8 mouse cellular contexts compared by ENCODE assay signal in the genomic region with DNA sequence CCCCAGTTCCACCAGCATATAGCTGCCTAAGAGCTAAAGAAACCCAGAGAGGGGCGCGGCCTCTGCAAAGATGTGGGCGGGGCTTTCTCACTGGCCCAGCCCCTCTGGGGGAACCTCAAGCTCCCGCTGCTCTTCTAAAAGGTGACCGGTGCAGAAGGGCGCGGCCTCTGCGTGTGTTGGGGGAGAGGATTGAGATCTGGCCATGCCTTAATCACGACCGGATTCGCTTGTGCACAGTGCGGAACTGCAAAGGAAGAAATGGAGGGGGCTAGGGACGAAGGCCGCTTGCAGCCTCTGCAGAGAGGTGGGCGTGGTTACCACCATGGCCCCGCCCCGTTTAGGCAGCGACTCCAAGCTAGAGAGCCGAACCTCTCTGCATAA. TPM values are rescaled to one million over a fixed set of nuclear protein-coding genes. Genes with fewer than 3 reads are reported as not detected.
DNase-seq lines count a peak whose midpoint lies in the region; ATAC-seq and TF ChIP-seq lines count a peak whose summit lies in the region.

No protein-coding gene starts in this region.

- peak overlapping the region; percentile 65; the same call in 1 of the 2 replicates for H3K4me3 ChIP-seq in G1E (ENCODE audit: low read depth, low read length)
- peak overlapping the region; percentile 88 for H3K4me3 ChIP-seq in forebrain, postnatal 0 days (ENCODE audit: low read depth, low read length)
- H3K4me3 ChIP-seq in lung, embryonic 15.5 days, result peak overlapping the region; percentile 74

- peak overlapping the region; percentile 79 for H3K27ac ChIP-seq in forebrain, postnatal 0 days (ENCODE audit: low read depth, low read length)
- peak overlapping the region; percentile 45; the same call in 1 of the 2 replicates for H3K27ac ChIP-seq in lung, embryonic 15.5 days

- no peak for DNase-seq in G1E (ENCODE audit: low spot score)
- peak; percentile 98 for DNase-seq in cerebellum, adult 18-20 months
- peak; percentile 96 for DNase-seq in forebrain, postnatal 0 days
- peak; percentile 98 for DNase-seq in heart, postnatal 4 days
- peak; percentile 89 to 94 for DNase-seq in layer of hippocampus, adult 8-10 months (ENCODE audit: low spot score in 2 of 2)
- peak; percentile 93 for DNase-seq in ovary, adult 18-20 months (ENCODE audit: low spot score)
- DNase-seq in thymus, postnatal 0 days (ENCODE audit: low spot score), result peak; percentile 95

- H3K27me3 ChIP-seq in G1E (ENCODE audit: insufficient read depth, low read length), result peaks cover 10% of the 10 kb centered on the region
- H3K27me3 ChIP-seq in forebrain, postnatal 0 days (ENCODE audit: insufficient read depth, low read length), result no peaks in the 10 kb centered on the region
- no peaks in the 10 kb centered on the region for H3K27me3 ChIP-seq in lung, embryonic 15.5 days

- peak; percentile 73 for ATAC-seq in G1E (ENCODE audit: extremely low read depth, insufficient number of reproducible peaks, low FRiP score, poor library complexity, severe bottlenecking)
- ATAC-seq in forebrain, postnatal 0 days, result peak; percentile 96
- ATAC-seq in lung, embryonic 15.5 days (ENCODE audit: borderline replicate concordance, extremely low read depth, low FRiP score, low TSS enrichment), result peak; percentile 97; the same call in 1 of the 2 replicates

- H3K9ac ChIP-seq in forebrain, postnatal 0 days, result peak overlapping the region; percentile 85
- H3K9ac ChIP-seq in lung, embryonic 15.5 days, result peak overlapping the region; percentile 47

- H3K36me3 ChIP-seq in G1E (replicated peaks), result no peaks in the 10 kb centered on the region
- H3K36me3 ChIP-seq in forebrain, postnatal 0 days (ENCODE audit: insufficient read depth), result no peaks in the 10 kb centered on the region
- no peaks in the 10 kb centered on the region for H3K36me3 ChIP-seq in lung, embryonic 15.5 days

- H3K9me3 ChIP-seq in G1E (replicated peaks), result no peaks in the 10 kb centered on the region
- H3K9me3 ChIP-seq in forebrain, postnatal 0 days (ENCODE audit: low read length), result no peaks in the 10 kb centered on the region
- H3K9me3 ChIP-seq in lung, embryonic 15.5 days, result no peaks in the 10 kb centered on the region

- H3K4me2 ChIP-seq in forebrain, postnatal 0 days (ENCODE audit: low read depth), result peak overlapping the region; percentile 87
- peak overlapping the region; percentile 92 for H3K4me2 ChIP-seq in lung, embryonic 15.5 days

- TF ChIP-seq CTCF in G1E (IDR thresholded peaks at IDR 0.05; ENCODE audit: low read depth, low read length), result no peak
- no peak for TF ChIP-seq CTCF in forebrain, postnatal 0 days (IDR thresholded peaks at IDR 0.05; ENCODE audit: low read depth)

- peaks cover 11% of the 10 kb centered on the region for H3K4me1 ChIP-seq in G1E (ENCODE audit: insufficient read depth, low read depth, low read length)
- peaks cover 19% of the 10 kb centered on the region for H3K4me1 ChIP-seq in forebrain, postnatal 0 days (ENCODE audit: insufficient read depth)
- peaks cover 31% of the 10 kb centered on the region for H3K4me1 ChIP-seq in lung, embryonic 15.5 days

- WGBS in forebrain, postnatal 0 days, result under 1% methylated on average over 19 of the region's 19 CpGs
- 0% methylated on average over 19 of the region's 19 CpGs for WGBS in lung, embryonic 15.5 days

RNA-seq across cellular contexts. Expression of a gene that starts 0.3 kb away (rescaled TPM):
- not detected in 2 replicates for total RNA-seq in G1E (2014; fragmentation: Nextera tagmentation)
- total RNA-seq in G1E (2017), result 0.27 TPM in 1 of 2 replicates, not detected in the other
- polyA plus RNA-seq in G1E (2012), result not detected in 2 replicates
- 31.8 and 41.2 TPM in 2 replicates for total RNA-seq in forebrain, postnatal 0 days (2014; rRNA removed)
- 17.2 and 19.8 TPM in 2 replicates for polyA plus RNA-seq in forebrain, postnatal 0 days (2015; fragmentation: Nextera tagmentation; extraction: Ambion mirVana)
- total RNA-seq in heart, postnatal 4 days (2021), result 10 to 100 TPM; 74.7 to 79.8 TPM
- total RNA-seq in layer of hippocampus, adult 8-10 months (2022), result 10 to 100 TPM; 62.8 to 68.1 (median 65.7) TPM
- polyA plus RNA-seq in lung, embryonic 15.5 days (2015; fragmentation: Nextera tagmentation; extraction: Ambion mirVana), result 14.1 and 14.2 TPM in 2 replicates
- 4.3 and 4.7 TPM in 2 replicates for polyA plus RNA-seq in thymus, postnatal 0 days (2015; fragmentation: Nextera tagmentation; extraction: Ambion mirVana)

RNA-seq across cellular contexts. Expression of a gene that starts 41.5 kb away (rescaled TPM):
- total RNA-seq in G1E (2014; fragmentation: Nextera tagmentation) (not detected in 2 replicates), G1E (2017) (0.12 and 0.38 TPM in 2 replicates)
- 0.04 TPM in 1 of 2 replicates, not detected in the other for polyA plus RNA-seq in G1E (2012)
- total RNA-seq in forebrain, postnatal 0 days (2014; rRNA removed), result 49.9 and 55.6 TPM in 2 replicates
- polyA plus RNA-seq in forebrain, postnatal 0 days (2015; fragmentation: Nextera tagmentation; extraction: Ambion mirVana), result 39.1 and 49.1 TPM in 2 replicates
- total RNA-seq in heart, postnatal 4 days (2021), result 1 to 10 TPM; 3.0 to 3.6 TPM
- 100 to 1,000 TPM; 176 to 205 (median 188) TPM for total RNA-seq in layer of hippocampus, adult 8-10 months (2022)
- polyA plus RNA-seq in lung, embryonic 15.5 days (2015; fragmentation: Nextera tagmentation; extraction: Ambion mirVana), result 7.7 TPM in 2 replicates
- 4.4 and 5.1 TPM in 2 replicates for polyA plus RNA-seq in thymus, postnatal 0 days (2015; fragmentation: Nextera tagmentation; extraction: Ambion mirVana)

RNA-seq across cellular contexts. Expression of a gene that starts 49.0 kb away (rescaled TPM):
- total RNA-seq in G1E (2014; fragmentation: Nextera tagmentation), result not detected in 2 replicates
- 0.11 TPM in 1 of 2 replicates, not detected in the other for total RNA-seq in G1E (2017)
- polyA plus RNA-seq in G1E (2012), result not detected in 2 replicates
- total RNA-seq in forebrain, postnatal 0 days (2014; rRNA removed), result not detected in 2 replicates
- not detected in 2 replicates for polyA plus RNA-seq in forebrain, postnatal 0 days (2015; fragmentation: Nextera tagmentation; extraction: Ambion mirVana)
- total RNA-seq in heart, postnatal 4 days (2021), result not detected
- total RNA-seq in layer of hippocampus, adult 8-10 months (2022), result not detected
- polyA plus RNA-seq in lung, embryonic 15.5 days (2015; fragmentation: Nextera tagmentation; extraction: Ambion mirVana), result 0.47 and 0.78 TPM in 2 replicates
- polyA plus RNA-seq in thymus, postnatal 0 days (2015; fragmentation: Nextera tagmentation; extraction: Ambion mirVana), result 0.22 TPM in 1 of 2 replicates, not detected in the other

RNA-seq across cellular contexts. Expression of a gene that starts 57.1 kb away (rescaled TPM):
- total RNA-seq in G1E (2014; fragmentation: Nextera tagmentation) (33.1 and 38.3 TPM in 2 replicates), G1E (2017) (35.9 and 40.0 TPM in 2 replicates)
- 10.6 and 36.7 TPM in 2 replicates for polyA plus RNA-seq in G1E (2012)
- 63.2 and 65.8 TPM in 2 replicates for total RNA-seq in forebrain, postnatal 0 days (2014; rRNA removed)
- polyA plus RNA-seq in forebrain, postnatal 0 days (2015; fragmentation: Nextera tagmentation; extraction: Ambion mirVana), result 49.3 and 61.7 TPM in 2 replicates
- 10 to 100 TPM; 17.1 to 19.6 TPM for total RNA-seq in heart, postnatal 4 days (2021)
- 10 to 100 TPM; 49.4 to 57.5 (median 53.2) TPM for total RNA-seq in layer of hippocampus, adult 8-10 months (2022)
- 62.6 and 64.0 TPM in 2 replicates for polyA plus RNA-seq in lung, embryonic 15.5 days (2015; fragmentation: Nextera tagmentation; extraction: Ambion mirVana)
- 28.6 and 29.1 TPM in 2 replicates for polyA plus RNA-seq in thymus, postnatal 0 days (2015; fragmentation: Nextera tagmentation; extraction: Ambion mirVana)

Comparison
In these comparisons a context has a peak if more than half of its experiments do, and no peak if none do; other contexts are left out.
1. RNA of a gene that starts 0.3 kb away (total RNA-seq): 74.7 to 79.8 TPM in heart, postnatal 4 days, 62.8 to 68.1 TPM in layer of hippocampus, adult 8-10 months and 31.8 to 41.2 TPM in forebrain, postnatal 0 days; 0.27 TPM in G1E; every median in the first group is over 10 times any median in the second.
2. RNA of a gene that starts 41.5 kb away (total RNA-seq): 176 to 205 TPM in layer of hippocampus, adult 8-10 months and 49.9 to 55.6 TPM in forebrain, postnatal 0 days; 3.0 to 3.6 TPM in heart, postnatal 4 days and 0.12 to 0.38 TPM in G1E; every median in the first group is over 10 times any median in the second.
3. Peak in every context shown above with its lines, with median percentiles within 50 percentile points of each other: ATAC-seq and H3K4me3 ChIP-seq.